Mouse (Mus musculus) left cerebral cortex, postnatal 14 days (tissue): Measurements from ENCODE around the gene Otub2. TPM values are rescaled to one million over a fixed set of nuclear protein-coding genes. Genes with fewer than 3 reads are reported as not detected.

ENCODE experiments used
- DNase-seq, 2 experiments: peaks; one replicate each; pipeline ENCODE4 v3.0.0; 2021 to 2022; ENCODE audit warnings: low spot score in 2 of 2, mixed read lengths in 1 of 2
- intact Hi-C: fragments of 180-260 bp; cut with DNase I; formaldehyde crosslinking; loops from one replicate; pipeline ENCODE4 v1.15.1; 2025
- total RNA-seq, 2 experiments: library from RNA; stranded (reverse); gene quantifications; 2 replicates each; pipeline ENCODE4 v1.2.3; 2021

Otub2 gene
- total RNA-seq, 2 experiments from 2014 or later: 26.3 to 33.2 TPM

GRCm38 (mm10) chr12:103368326-103368669, 20.2 kb upstream of the Otub2 start:
- intact Hi-C loops: loop anchor here (5.0 kb wide), 1 partner anchor 46 kb away; no protein-coding TSS in a partner anchor
- no peak for DNase-seq

GRCm38 (mm10) chr12:103368777-103369176, 19.7 kb upstream of the Otub2 start:
- DNase-seq: no peak
- intact Hi-C loops: loop anchor here (5.0 kb wide), 1 partner anchor 46 kb away; no protein-coding TSS in a partner anchor

- DNase-seq: no peak
- intact Hi-C loops: no loop called here
Observed at GRCm38 (mm10) chr12:103370861-103371260, 17.6 kb upstream of the Otub2 start.

DNA sequence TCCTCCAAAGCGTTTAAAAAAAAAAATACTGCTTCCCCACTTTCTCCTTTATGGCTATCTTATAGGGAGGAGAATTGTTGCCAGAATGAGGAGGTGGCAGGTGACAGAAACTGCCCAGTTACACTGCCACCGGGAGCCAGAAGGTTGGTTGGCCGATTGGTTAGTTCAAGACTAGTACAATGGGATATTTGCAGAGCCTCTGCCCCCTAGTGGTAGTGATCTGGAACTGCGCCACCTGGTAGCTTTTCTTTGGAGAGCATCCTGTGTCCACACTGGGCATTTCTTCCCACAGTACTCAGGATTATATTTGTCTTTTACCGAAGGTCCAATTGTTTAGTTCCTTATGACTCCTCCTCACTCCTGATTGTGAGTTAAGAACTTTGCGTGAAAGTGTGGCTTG, 16.8 kb upstream of the Otub2 start:
- intact Hi-C loops: no loop called here
- peak in 1 of 2 experiments; percentile 63 for DNase-seq

DNA sequence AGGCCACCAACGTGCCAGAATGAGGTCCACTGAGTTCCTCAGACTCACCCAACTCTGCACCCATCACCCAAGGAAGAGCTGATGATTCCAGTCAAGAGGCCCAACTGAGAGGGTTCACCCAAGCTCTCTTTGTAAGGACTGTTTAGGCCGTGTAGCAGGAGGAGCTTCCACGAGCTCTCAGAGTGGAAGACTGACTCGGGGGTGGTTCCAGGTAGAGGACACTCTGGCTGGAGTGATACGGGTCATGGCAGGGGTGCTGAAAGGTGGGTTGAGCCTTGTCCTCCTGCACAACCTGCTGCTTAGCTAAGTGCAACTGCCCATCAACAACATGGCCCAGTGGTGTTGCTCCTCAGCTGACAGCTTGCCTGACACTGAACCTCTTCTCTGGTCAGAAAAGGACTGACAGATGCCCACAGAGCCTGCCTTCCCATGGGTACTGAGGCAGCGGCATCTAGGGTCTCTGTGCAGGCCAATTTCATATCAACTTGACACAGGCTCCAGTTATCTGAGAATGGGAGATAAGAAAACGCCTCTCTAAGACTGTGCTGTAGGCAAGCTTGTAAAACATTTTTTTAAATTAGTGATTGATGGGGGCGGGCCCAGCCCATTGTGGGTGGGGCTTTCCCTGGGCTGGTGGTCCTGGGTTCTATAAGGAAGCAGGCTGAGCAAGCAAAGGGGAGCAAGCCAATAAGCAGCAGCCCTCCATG, 14.8 kb upstream of the Otub2 start:
- no peak for DNase-seq
- intact Hi-C loops: no loop called here

GRCm38 (mm10) chr12:103376124-103376523, 12.4 kb upstream of the Otub2 start:
- intact Hi-C loops: no loop called here

GRCm38 (mm10) chr12:103376774-103377173, 11.7 kb upstream of the Otub2 start:
- DNase-seq: peak; percentile 52 to 74
- intact Hi-C loops: no loop called here

More at GRCm38 (mm10) chr12:103376124-103376523, 12.4 kb upstream of the Otub2 start:
- peak; percentile 63 to 81 for DNase-seq

GRCm38 (mm10) chr12:103380226-103380625, 8.3 kb upstream of the Otub2 start:
- intact Hi-C loops: no loop called here
- DNase-seq: no peak

DNA sequence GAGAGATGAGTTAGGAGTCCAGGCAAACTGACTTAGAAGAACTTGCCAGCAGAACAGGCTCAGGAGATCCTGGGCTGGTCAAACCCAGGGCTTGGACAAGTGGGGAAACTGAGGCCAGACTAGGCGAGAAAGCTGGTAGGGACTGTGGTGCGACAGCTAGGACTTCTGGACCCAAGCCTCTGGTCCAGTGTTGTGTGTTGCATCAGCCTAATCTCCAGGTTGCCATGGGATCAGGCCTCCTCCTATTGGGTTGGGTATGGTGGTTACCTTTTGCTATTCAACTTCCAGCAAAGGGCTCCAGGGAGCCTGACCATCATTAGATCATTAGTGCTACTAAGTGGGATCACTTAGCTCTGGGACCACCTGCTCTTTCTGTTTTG, 856 bp downstream of the Otub2 start:
- intact Hi-C loops: no loop called here
- DNase-seq: no peak

DNA sequence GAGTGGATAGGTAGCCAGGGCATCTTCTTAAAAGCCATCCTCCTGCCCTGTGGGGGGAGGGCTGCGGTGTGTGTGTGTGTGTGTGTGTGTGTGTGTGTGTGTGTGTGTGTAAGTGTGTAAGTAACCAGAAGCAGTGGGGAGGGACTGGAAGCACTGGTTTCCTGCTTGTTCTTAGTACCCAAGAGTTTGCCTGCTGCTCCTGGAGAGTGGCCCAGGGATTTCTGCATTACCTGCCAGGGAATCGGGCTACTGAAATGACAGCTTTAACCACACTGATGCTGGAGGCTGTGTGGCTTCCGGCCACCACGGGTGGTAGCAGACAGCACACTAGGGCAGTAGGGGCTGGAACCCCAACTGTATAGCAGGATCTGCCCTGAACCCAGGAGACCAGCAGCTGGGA, 1.5 kb downstream of the Otub2 start:
- DNase-seq: no peak
- intact Hi-C loops: no loop called here

DNA sequence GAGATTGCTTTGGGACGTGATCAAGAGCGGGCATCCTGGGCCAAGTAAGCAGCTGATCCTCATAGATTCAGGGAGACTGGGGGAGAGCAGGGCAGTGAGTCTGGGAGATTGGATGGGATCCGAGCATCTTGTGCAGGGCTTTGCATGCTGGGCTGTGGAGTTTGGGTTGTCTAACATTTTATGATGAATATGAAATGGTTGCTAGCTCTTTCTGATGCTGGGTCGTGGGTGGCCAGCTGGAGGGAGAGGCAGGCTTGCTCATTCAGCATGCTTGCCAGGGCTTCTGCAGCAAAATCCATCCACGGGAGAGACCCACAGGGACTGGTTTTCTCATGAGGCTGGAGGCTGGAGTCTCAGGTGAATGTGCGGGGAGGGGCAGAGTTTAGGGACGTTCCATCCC, 2.6 kb downstream of the Otub2 start:
- intact Hi-C loops: no loop called here
- DNase-seq: peak; percentile 51 to 54

- DNase-seq: no peak
Observed at GRCm38 (mm10) chr12:103393528-103393927, 5.0 kb downstream of the Otub2 start.

DNA sequence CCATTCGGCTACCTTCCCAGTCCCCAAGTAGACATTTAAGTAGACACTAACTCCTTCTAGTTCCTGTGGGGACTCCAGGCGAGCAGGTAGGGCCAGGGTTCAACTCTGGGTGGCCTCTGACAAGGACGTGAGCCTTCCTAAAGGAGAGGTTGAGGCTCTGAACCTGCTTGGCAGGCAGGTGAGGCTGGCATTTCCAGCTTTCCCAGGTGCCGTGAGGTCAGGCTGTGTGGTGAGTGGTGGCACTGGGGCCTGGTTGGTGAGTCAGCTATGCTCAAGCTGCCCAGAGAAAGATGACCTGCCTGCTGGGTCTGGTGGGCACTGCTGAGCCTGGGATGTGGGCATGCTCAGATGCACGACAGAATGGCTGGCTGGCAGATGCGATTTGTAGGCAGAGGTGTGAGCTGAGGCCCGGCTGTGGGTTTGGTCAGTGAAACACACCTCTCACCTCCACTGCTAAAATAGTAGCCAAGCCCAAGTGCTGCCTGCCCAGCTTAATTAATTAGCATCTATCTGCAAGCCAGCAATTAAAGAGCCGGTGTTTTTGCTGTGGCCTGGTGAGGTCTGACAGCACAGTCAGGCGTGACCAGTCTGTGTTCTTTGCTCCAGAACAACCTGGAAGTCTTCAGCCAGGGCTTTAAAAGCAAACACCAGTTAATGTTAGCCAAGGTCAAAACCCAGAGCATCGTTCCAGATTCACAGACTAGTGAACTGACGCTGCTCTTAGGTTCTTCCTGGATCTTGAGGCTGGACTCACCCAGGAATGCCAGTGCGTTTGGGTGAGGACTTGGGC, 7.2 kb downstream of the Otub2 start:
- no peak for DNase-seq
- intact Hi-C loops: no loop called here

More at GRCm38 (mm10) chr12:103393528-103393927, 5.0 kb downstream of the Otub2 start:
- intact Hi-C loops: no loop called here

DNA sequence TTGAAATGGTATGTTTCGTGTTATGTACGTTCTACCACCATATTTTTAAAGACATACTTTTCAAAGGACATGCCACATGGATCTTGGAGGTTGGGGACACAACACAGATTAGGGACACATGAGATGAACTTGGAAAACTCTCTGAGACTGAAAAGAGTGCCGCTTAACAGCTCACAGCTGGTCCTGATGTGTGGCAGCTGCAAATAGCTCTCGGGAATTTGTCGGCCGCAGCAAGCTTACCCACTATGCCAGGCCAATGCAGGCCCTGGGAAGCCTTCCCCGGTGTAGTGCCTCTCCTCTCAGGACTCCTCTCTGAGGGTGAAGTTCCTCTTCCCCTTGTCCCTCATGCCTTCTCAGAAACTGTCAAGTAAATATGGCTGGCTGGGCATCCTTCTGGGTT, 8.3 kb downstream of the Otub2 start:
- DNase-seq: no peak
- intact Hi-C loops: no loop called here

GRCm38 (mm10) chr12:103404131-103404530, 15.6 kb downstream of the Otub2 start:
- intact Hi-C loops: no loop called here

DNA sequence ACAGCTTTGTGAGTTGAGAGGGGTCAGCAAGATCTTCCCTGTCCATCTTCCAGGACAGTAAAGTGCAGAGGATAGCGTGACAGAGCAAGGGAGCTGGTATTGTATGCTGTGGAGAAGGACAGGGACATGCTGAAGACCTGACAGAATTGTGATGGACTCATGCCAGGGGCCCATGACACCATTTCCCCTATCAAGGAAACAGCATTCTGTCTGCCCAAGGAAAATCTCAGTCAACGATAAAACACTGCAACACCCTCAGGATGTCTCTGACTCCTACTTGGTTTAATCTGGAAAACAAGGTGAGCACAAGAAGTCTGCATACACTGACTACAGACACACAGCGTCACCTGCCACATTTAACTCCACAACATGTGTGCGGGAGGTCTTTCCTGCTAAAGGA, 19.2 kb downstream of the Otub2 start, which contains the start of gene 9330161L09Rik:
Gene 9330161L09Rik, minus strand, starts transcription at position 101 of the 400 bp plus-strand sequence.
- DNase-seq: no peak
- intact Hi-C loops: no loop called here

More at GRCm38 (mm10) chr12:103404131-103404530, 15.6 kb downstream of the Otub2 start:
- no peak for DNase-seq

- intact Hi-C loops: no loop called here
- DNase-seq: peak in 1 of 2 experiments; percentile 64
Observed at GRCm38 (mm10) chr12:103408144-103408543, 19.7 kb downstream of the Otub2 start.

- intact Hi-C loops: no loop called here
- no peak for DNase-seq
Observed at GRCm38 (mm10) chr12:103425016-103425728, 36.7 kb downstream of the Otub2 start.

- intact Hi-C loops: loop anchor here (2.0 kb wide), 2 partner anchors 67 to 217 kb away; no protein-coding TSS in a partner anchor
Observed at GRCm38 (mm10) chr12:103425729-103426470, 37.4 kb downstream of the Otub2 start, which contains the start of gene Ddx24. Ddx24 (minus strand) TSS chr12:103425830.

More at GRCm38 (mm10) chr12:103425729-103426470, 37.4 kb downstream of the Otub2 start, which contains the start of gene Ddx24:
- DNase-seq: peak; percentile 99
